Mouse (Mus musculus): ENCODE data around the gene Smad5.

DNA sequence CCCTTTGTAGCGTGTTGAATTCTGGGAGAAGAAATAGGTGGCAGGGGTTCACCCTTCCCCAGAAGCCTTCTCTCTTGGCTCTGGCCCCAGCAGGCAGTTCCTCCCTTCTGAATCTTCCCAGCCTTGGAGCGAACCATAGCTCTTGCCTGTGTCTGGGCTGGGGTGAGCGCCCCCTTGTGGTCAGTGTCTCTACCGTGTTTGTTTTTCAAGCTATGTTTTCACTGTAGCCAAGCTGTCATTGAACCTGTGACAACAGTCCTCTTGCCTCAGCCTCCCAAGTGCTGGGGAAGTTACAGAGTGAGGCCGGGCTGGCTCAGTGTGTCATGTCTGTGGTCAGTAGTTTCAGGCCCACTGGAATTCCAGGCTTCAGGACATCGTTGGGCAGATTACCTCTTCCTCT is 55.7 kb downstream of the Smad5 start:
- TF ChIP-seq CTCF (IDR thresholded peaks at IDR 0.05; ENCODE audit: low read depth, low read length) (0 out of 2 replicates have a peak, but pooled peaks have one; percentile 17), POLR2AphosphoS5 (IDR thresholded peaks at IDR 0.05; ENCODE audit: insufficient replicate concordance, low read depth, low read length) (no peak), TAL1 (conservative IDR thresholded peaks at IDR 0.05; ENCODE audit: low read depth, low read length) (no peak), GATA2 (IDR thresholded peaks at IDR 0.05; ENCODE audit: borderline replicate concordance, low read depth, low read length) (no peak), GATA1 (IDR thresholded peaks at IDR 0.05; ENCODE audit: borderline replicate concordance, low read length) (no peak)
